Mouse (Mus musculus) megakaryocyte, embryonic 14.5 days (primary cell): ENCODE results near the gene Arhgap42.

Source experiments
- FLI1 ChIP-seq: IDR thresholded peaks from 2 replicates; pipeline ENCODE4 v1.6.1; 2012; ENCODE audit warnings: low read length, inconsistent platforms, mixed read lengths
- GATA1 ChIP-seq: IDR thresholded peaks from 3 replicates; pipeline ENCODE4 v1.6.1; 2012; ENCODE audit warnings: mixed read lengths, low read length, inconsistent platforms, borderline replicate concordance

DNA sequence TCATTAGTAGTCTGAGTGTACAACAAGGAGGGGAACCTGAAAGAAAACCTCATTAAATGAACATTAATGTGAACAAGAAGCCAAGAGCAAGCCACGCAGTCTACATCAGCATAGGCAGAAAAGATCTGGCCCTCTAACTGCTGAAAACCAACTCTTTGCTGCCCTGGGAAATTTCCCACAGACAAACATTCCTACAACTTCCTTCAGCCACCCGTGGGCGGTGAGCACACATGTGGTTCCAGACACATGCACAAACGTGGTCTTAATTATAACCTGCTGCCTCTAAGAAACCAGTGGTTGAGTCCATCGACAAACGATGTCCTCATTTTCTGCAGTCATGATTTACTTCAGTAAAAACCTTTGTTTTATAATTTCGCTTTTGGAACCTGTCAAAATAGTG, 96.3 kb downstream of the Arhgap42 start:
- TF ChIP-seq GATA1: no peak
- no peak for TF ChIP-seq FLI1
